Mouse (Mus musculus) cortical plate, adult 2 months (tissue): Measurements from ENCODE around the gene Cntn4.

ENCODE experiments used
- CTCF ChIP-seq: fragments of 200-500 bp; IDR thresholded peaks from 2 replicates; pipeline ENCODE4 v1.5.1; 2011; ENCODE audit warnings: mild to moderate bottlenecking, control low read depth, low read length; ENCODE audit not compliant: insufficient read depth; ENCODE audit errors: extremely low read depth
- POLR2A ChIP-seq: fragments of 200-500 bp; IDR thresholded peaks from 2 replicates; pipeline ENCODE4 v1.6.1; 2011; ENCODE audit warnings: mild to moderate bottlenecking, low read length, control low read depth; ENCODE audit not compliant: insufficient read depth; ENCODE audit errors: extremely low read depth

GRCm38 (mm10) chr6:105674276-105674675, 3.2 kb upstream of the Cntn4 start:
- no peak for TF ChIP-seq CTCF
- TF ChIP-seq POLR2A, result no peak
